In the genomic region with DNA sequence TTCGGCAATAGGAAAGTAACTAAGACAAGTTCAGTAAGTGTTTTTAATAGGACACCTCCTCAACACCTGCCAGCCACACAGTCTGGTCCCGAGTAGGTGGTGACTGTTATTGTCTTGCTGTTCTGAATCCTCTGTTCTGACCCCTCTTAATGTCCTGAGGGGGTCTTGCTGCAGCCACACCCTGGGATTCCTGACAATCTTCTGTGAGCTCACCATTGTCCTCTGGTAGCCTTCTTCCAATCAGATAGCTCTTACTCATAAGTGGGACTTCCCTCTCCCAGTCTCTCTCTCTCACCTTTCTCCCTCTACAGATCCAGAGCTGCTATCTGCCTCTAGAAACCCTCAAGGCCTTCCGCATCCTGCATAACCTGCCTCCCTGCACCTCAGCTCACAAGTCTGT, we compare ENCODE assay signal across 26 mouse cellular contexts. TPM values are rescaled to one million over a fixed set of nuclear protein-coding genes. Genes with fewer than 3 reads are reported as not detected.
DNase-seq lines count a peak whose midpoint lies in the region; ATAC-seq lines count a peak whose summit lies in the region.
"Had no signal": no experiment of that assay in that cellular context is flagged by ENCODE, and none has a peak within 500 bp of the region (broad histone marks: within the 10 kb centered on the region; RNA-seq: fewer than 3 reads in every experiment).

No protein-coding gene starts in this region.

- ATAC-seq in forebrain, embryonic 11.5 days (replicated peaks; ENCODE audit: low FRiP score): no peak
- ATAC-seq in forebrain, embryonic 16.5 days: no peak
- no peak for ATAC-seq in intestine, embryonic 16.5 days
- ATAC-seq: activated CD4-positive, CD25-positive, alpha-beta regulatory T cell, adult 4 months; CD4-positive, CD25-positive, alpha-beta regulatory T cell, adult 4 months; forebrain, embryonic 14.5 days; forebrain, postnatal 0 days; Patski had no signal

- H3K4me3 ChIP-seq in forebrain, embryonic 11.5 days (ENCODE audit: low read depth, low read length): no peak overlapping the region
- H3K4me3 ChIP-seq in forebrain, embryonic 16.5 days (replicated peaks; ENCODE audit: low read length): no peak overlapping the region
- H3K4me3 ChIP-seq in intestine, embryonic 16.5 days (ENCODE audit: low read length): no peak overlapping the region
- H3K4me3 ChIP-seq: embryonic facial prominence, embryonic 10.5 days; embryonic facial prominence, embryonic 12.5 days; forebrain, embryonic 12.5 days had no signal

- H3K4me2 ChIP-seq in forebrain, embryonic 11.5 days (ENCODE audit: low read depth, low read length, severe bottlenecking): no peak overlapping the region
- H3K4me2 ChIP-seq in forebrain, embryonic 16.5 days (ENCODE audit: low read length): no peak overlapping the region
- H3K4me2 ChIP-seq in intestine, embryonic 16.5 days (ENCODE audit: low read depth, low read length): no peak overlapping the region
- H3K4me2 ChIP-seq: embryonic facial prominence, embryonic 12.5 days; forebrain, embryonic 12.5 days had no signal

- no peaks in the 10 kb centered on the region for H3K27me3 ChIP-seq in forebrain, embryonic 11.5 days (ENCODE audit: control insufficient read depth, insufficient read depth, low read length)
- no peaks in the 10 kb centered on the region for H3K27me3 ChIP-seq in forebrain, embryonic 16.5 days (replicated peaks; ENCODE audit: control insufficient read depth, insufficient read depth, low read length)
- H3K27me3 ChIP-seq in intestine, embryonic 16.5 days (replicated peaks; ENCODE audit: control insufficient read depth, insufficient read depth, low read length): no peaks in the 10 kb centered on the region
- H3K27me3 ChIP-seq: CH12.LX; embryonic facial prominence, embryonic 12.5 days; forebrain, embryonic 12.5 days; Patski had no signal

- H3K36me3 ChIP-seq in forebrain, embryonic 11.5 days (ENCODE audit: control insufficient read depth, insufficient read depth, low read length): no peaks in the 10 kb centered on the region
- H3K36me3 ChIP-seq in forebrain, embryonic 16.5 days (ENCODE audit: control insufficient read depth, insufficient read depth): no peaks in the 10 kb centered on the region
- no peaks in the 10 kb centered on the region for H3K36me3 ChIP-seq in intestine, embryonic 16.5 days (ENCODE audit: control insufficient read depth, insufficient read depth, low read length)
- H3K36me3 ChIP-seq: embryonic facial prominence, embryonic 10.5 days; embryonic facial prominence, embryonic 12.5 days; forebrain, embryonic 12.5 days; G1E had no signal

- H3K27ac ChIP-seq in forebrain, embryonic 11.5 days (ENCODE audit: low read depth, low read length): no peak overlapping the region
- no peak overlapping the region for H3K27ac ChIP-seq in forebrain, embryonic 16.5 days (ENCODE audit: low read length)
- H3K27ac ChIP-seq in intestine, embryonic 16.5 days (ENCODE audit: low read length): no peak overlapping the region
- H3K27ac ChIP-seq: embryonic facial prominence, embryonic 10.5 days; embryonic facial prominence, embryonic 12.5 days; forebrain, embryonic 12.5 days had no signal

- peak; percentile 39 for DNase-seq in forebrain, embryonic 11.5 days (ENCODE audit: low spot score)
- DNase-seq in ES-CJ7 (ENCODE audit: low read depth, low spot score) (peak; percentile 85), R1 (ENCODE audit: low read depth, low spot score) (peak; percentile 97)
- DNase-seq in lung, postnatal 10 days: no peak
- DNase-seq in adrenal gland, adult 18-20 months (ENCODE audit: low spot score in 2 of 2): no peak
- DNase-seq: adrenal gland, adult 2 months; adrenal gland, postnatal 10 days; adrenal gland, postnatal 25 days; B cell, adult 2 months; cerebellum, adult 11 months; cerebellum, adult 2 months; cerebellum, adult 9-10 months; cerebellum, postnatal 10 days; cerebellum, postnatal 25 days; forebrain, postnatal 0 days had no signal

- H3K4me1 ChIP-seq in forebrain, embryonic 11.5 days (replicated peaks; ENCODE audit: control insufficient read depth, insufficient read depth, low read length): no peaks in the 10 kb centered on the region
- H3K4me1 ChIP-seq in forebrain, embryonic 16.5 days (replicated peaks; ENCODE audit: control insufficient read depth, insufficient read depth, low read length): no peaks in the 10 kb centered on the region
- no peaks in the 10 kb centered on the region for H3K4me1 ChIP-seq in intestine, embryonic 16.5 days (ENCODE audit: control insufficient read depth, insufficient read depth, low read length)
- H3K4me1 ChIP-seq: embryonic facial prominence, embryonic 10.5 days; embryonic facial prominence, embryonic 12.5 days; forebrain, embryonic 12.5 days had no signal

- no peak overlapping the region for H3K9ac ChIP-seq in forebrain, embryonic 11.5 days (ENCODE audit: low read length)
- no peak overlapping the region for H3K9ac ChIP-seq in forebrain, embryonic 16.5 days (replicated peaks; ENCODE audit: low read depth, low read length)
- H3K9ac ChIP-seq in intestine, embryonic 16.5 days (ENCODE audit: low read depth, low read length): no peak overlapping the region
- H3K9ac ChIP-seq: embryonic facial prominence, embryonic 12.5 days; forebrain, embryonic 12.5 days; forebrain, postnatal 0 days had no signal

- WGBS in forebrain, embryonic 11.5 days: 81% methylated on average over 3 of the region's 3 CpGs
- WGBS in forebrain, embryonic 16.5 days: 88% methylated on average over 3 of the region's 3 CpGs
- 82% methylated on average over 3 of the region's 3 CpGs for WGBS in intestine, embryonic 16.5 days

- no peaks in the 10 kb centered on the region for H3K9me3 ChIP-seq in forebrain, embryonic 11.5 days (ENCODE audit: control insufficient read depth, low read length)
- H3K9me3 ChIP-seq in forebrain, embryonic 16.5 days (ENCODE audit: control insufficient read depth, low read length): no peaks in the 10 kb centered on the region
- no peaks in the 10 kb centered on the region for H3K9me3 ChIP-seq in intestine, embryonic 16.5 days (ENCODE audit: control insufficient read depth, low read length)
- H3K9me3 ChIP-seq: embryonic facial prominence, embryonic 10.5 days; embryonic facial prominence, embryonic 12.5 days; forebrain, embryonic 12.5 days; G1E had no signal

RNA-seq across cellular contexts. Expression of a gene that starts 36.3 kb away (rescaled TPM):
- polyA plus RNA-seq in forebrain, embryonic 11.5 days (2014; fragmentation: Nextera tagmentation; extraction: Ambion mirVana): 3.4 and 4.4 TPM in 2 replicates
- polyA plus RNA-seq in forebrain, embryonic 16.5 days (2015; fragmentation: Nextera tagmentation; extraction: Ambion mirVana): 1.7 and 1.8 TPM in 2 replicates
- 5.7 and 6.1 TPM in 2 replicates for polyA plus RNA-seq in intestine, embryonic 16.5 days (2015; fragmentation: Nextera tagmentation; extraction: Ambion mirVana)
- total RNA-seq in adrenal gland, adult 18-20 months (2021): 10 to 100 TPM; 42.0 to 53.0 TPM
- polyA plus RNA-seq: activated CD4-positive, CD25-positive, alpha-beta regulatory T cell, adult 4 months; CD4-positive, CD25-positive, alpha-beta regulatory T cell, adult 4 months; G1E had no signal

Comparison
In these comparisons a context has a peak if more than half of its experiments do, and no peak if none do; other contexts are left out.
1. DNase-seq: peak in forebrain, embryonic 11.5 days (single experiment), ES-CJ7 (single experiment) and R1 (single experiment); none in lung, postnatal 10 days (single experiment) and adrenal gland, adult 18-20 months (0 of 2).